ENCODE assay signal across 8 mouse cellular contexts in genomic region chr7:99101767-99102593, GRCm38 (mm10). TPM values are rescaled to one million over a fixed set of nuclear protein-coding genes. Genes with fewer than 3 reads are reported as not detected.
DNase-seq lines count a peak whose midpoint lies in the region; ATAC-seq lines count a peak whose summit lies in the region.

No protein-coding gene starts in this region.

- H3K36me3 ChIP-seq in heart, embryonic 10.5 days, result peaks cover 21% of the 10 kb centered on the region
- peaks cover 9% of the 10 kb centered on the region for H3K36me3 ChIP-seq in embryonic facial prominence, embryonic 13.5 days

- no peak for DNase-seq in heart, embryonic 10.5 days (ENCODE audit: low spot score)
- DNase-seq in heart, postnatal 36 days, result no peak
- DNase-seq in kidney, postnatal 25 days, result peak; percentile 65 to 70
- no peak for DNase-seq in frontal cortex, postnatal 36 days (ENCODE audit: low spot score in 2 of 2)
- DNase-seq in thymus, postnatal 10 days (ENCODE audit: low spot score in 2 of 2), result no peak
- DNase-seq in left cerebral cortex, postnatal 10 days (ENCODE audit: extremely low spot score in 1 of 2, low spot score in 2 of 2), result no peak

- no peaks in the 10 kb centered on the region for H3K9me3 ChIP-seq in heart, embryonic 10.5 days
- H3K9me3 ChIP-seq in embryonic facial prominence, embryonic 13.5 days, result no peaks in the 10 kb centered on the region

- H3K27ac ChIP-seq in heart, embryonic 10.5 days, result peak overlapping the region; percentile 73; the same call in 1 of the 2 replicates
- peak overlapping the region; percentile 56 for H3K27ac ChIP-seq in embryonic facial prominence, embryonic 13.5 days

- H3K4me3 ChIP-seq in heart, embryonic 10.5 days, result no peak overlapping the region
- H3K4me3 ChIP-seq in embryonic facial prominence, embryonic 13.5 days, result no peak overlapping the region

- intact Hi-C loops in heart, postnatal 36 days (cut with DNase I), result no loop called here
- intact Hi-C loops in left cerebral cortex, postnatal 10 days (cut with DNase I), result no loop called here

- no peak for ATAC-seq in embryonic facial prominence, embryonic 13.5 days (ENCODE audit: insufficient number of reproducible peaks, insufficient read depth, low FRiP score, low TSS enrichment, low read depth)
- peak; percentile 76 for ATAC-seq in neutrophil, adult 5-6 weeks (ENCODE audit: extremely low read depth, insufficient number of reproducible peaks, low FRiP score, poor library complexity, severe bottlenecking)

- no peak overlapping the region; the same call in 1 of the 2 replicates for H3K9ac ChIP-seq in embryonic facial prominence, embryonic 13.5 days

- H3K4me2 ChIP-seq in embryonic facial prominence, embryonic 13.5 days, result no peak overlapping the region

- 39% methylated on average over 11 of the region's 11 CpGs for WGBS in heart, embryonic 10.5 days
- 32% methylated on average over 11 of the region's 11 CpGs for WGBS in embryonic facial prominence, embryonic 13.5 days

- H3K4me1 ChIP-seq in heart, embryonic 10.5 days, result peaks cover 52% of the 10 kb centered on the region
- H3K4me1 ChIP-seq in embryonic facial prominence, embryonic 13.5 days, result peaks cover 33% of the 10 kb centered on the region

- no peaks in the 10 kb centered on the region for H3K27me3 ChIP-seq in heart, embryonic 10.5 days (ENCODE audit: insufficient read depth, poor library complexity, severe bottlenecking)
- H3K27me3 ChIP-seq in embryonic facial prominence, embryonic 13.5 days, result no peaks in the 10 kb centered on the region

RNA-seq across cellular contexts. Expression of gene Uvrag, which starts 39.0 kb away (rescaled TPM):
- 15.2 and 17.0 TPM in 2 replicates for polyA plus RNA-seq in heart, embryonic 10.5 days (2016; fragmentation: Nextera tagmentation; extraction: Ambion mirVana)
- 10 to 100 TPM; 21.6 to 28.6 TPM for total RNA-seq in heart, postnatal 36 days (2021)
- polyA plus RNA-seq in embryonic facial prominence, embryonic 13.5 days (2015; fragmentation: Nextera tagmentation; extraction: Ambion mirVana), result 16.5 and 18.2 TPM in 2 replicates
- total RNA-seq in neutrophil, adult 5-6 weeks (2017), result 90.1 and 93.1 TPM in 2 replicates
- 10 to 100 TPM; 40.4 to 42.9 TPM for total RNA-seq in left cerebral cortex, postnatal 10 days (2021)

Comparison
In these comparisons a context has a peak if more than half of its experiments do, and no peak if none do; other contexts are left out.
1. DNase-seq: peak in kidney, postnatal 25 days (2 of 2); none in heart, embryonic 10.5 days (single experiment), heart, postnatal 36 days (0 of 2), frontal cortex, postnatal 36 days (0 of 2), thymus, postnatal 10 days (0 of 2) and left cerebral cortex, postnatal 10 days (0 of 2).